In genomic region chr5:31583261-31583660, GRCm38 (mm10) we compare ENCODE assay signal across 29 mouse cellular contexts. TPM values are rescaled to one million over a fixed set of nuclear protein-coding genes. Genes with fewer than 3 reads are reported as not detected.
DNase-seq lines count a peak whose midpoint lies in the region; ATAC-seq lines count a peak whose summit lies in the region.
"Had no signal": no experiment of that assay in that cellular context is flagged by ENCODE, and none has a peak within 500 bp of the region (broad histone marks: within the 10 kb centered on the region; RNA-seq: fewer than 3 reads in every experiment).

No protein-coding gene starts in this region.

- DNase-seq in kidney, adult 18-20 months, result peak; percentile 71
- DNase-seq in kidney, postnatal 14 days, result peak; percentile 87
- DNase-seq in left cerebral cortex, postnatal 36 days (ENCODE audit: low spot score in 2 of 2), result no peak
- no peak for DNase-seq in forebrain, embryonic 10.5 days (ENCODE audit: extremely low spot score, low spot score)
- DNase-seq in heart, adult 8-10 months (ENCODE audit: low spot score), result no peak
- DNase-seq: adrenal gland, postnatal 10 days; B cell, adult 2 months; cerebellum, adult 8-10 months; cerebellum, postnatal 36 days; embryo, embryonic 11 days; gastrocnemius, postnatal 10 days; heart, postnatal 4 days; liver, embryonic 13.5 days; lung, adult 18-20 months; lung, postnatal 4 days; midbrain, embryonic 14.5 days; retina, postnatal 1 day; right cerebral cortex, postnatal 14 days; thymus, postnatal 4 days had no signal

- WGBS in kidney, embryonic 14.5 days, result 14% methylated on average over 2 of the region's 2 CpGs
- 82% methylated on average over 2 of the region's 2 CpGs for WGBS in forebrain, embryonic 10.5 days

- no peaks in the 10 kb centered on the region; the same call in 1 of the 2 replicates for H3K9me3 ChIP-seq in kidney, embryonic 14.5 days (ENCODE audit: control insufficient read depth, low read length)
- peaks cover 4% of the 10 kb centered on the region; the same call in 1 of the 2 replicates for H3K9me3 ChIP-seq in forebrain, embryonic 10.5 days
- H3K9me3 ChIP-seq: embryonic facial prominence, embryonic 12.5 days; hindbrain, embryonic 13.5 days; limb, embryonic 10.5 days; limb, embryonic 15.5 days; liver, embryonic 13.5 days; neural tube, embryonic 15.5 days had no signal

- no peak overlapping the region for H3K4me2 ChIP-seq in kidney, embryonic 14.5 days (replicated peaks; ENCODE audit: low read depth, low read length)
- H3K4me2 ChIP-seq: embryonic facial prominence, embryonic 12.5 days; hindbrain, embryonic 13.5 days; limb, embryonic 15.5 days; liver, embryonic 13.5 days; neural tube, embryonic 15.5 days had no signal

- H3K27me3 ChIP-seq in kidney, embryonic 14.5 days (ENCODE audit: control insufficient read depth, insufficient read depth, low read length), result no peaks in the 10 kb centered on the region
- H3K27me3 ChIP-seq in forebrain, embryonic 10.5 days (ENCODE audit: poor library complexity, severe bottlenecking), result no peaks in the 10 kb centered on the region
- H3K27me3 ChIP-seq: embryonic facial prominence, embryonic 12.5 days; hindbrain, embryonic 13.5 days; limb, embryonic 15.5 days; liver, embryonic 13.5 days; neural tube, embryonic 15.5 days had no signal

- intact Hi-C loops in left cerebral cortex, postnatal 36 days (cut with DNase I), result no loop called here

- peak overlapping the region; percentile 94 for H3K27ac ChIP-seq in kidney, embryonic 14.5 days (ENCODE audit: low read depth, low read length)
- H3K27ac ChIP-seq in forebrain, embryonic 10.5 days, result no peak overlapping the region
- H3K27ac ChIP-seq: embryonic facial prominence, embryonic 12.5 days; heart, embryonic 10.5 days; hindbrain, embryonic 13.5 days; limb, embryonic 10.5 days; limb, embryonic 15.5 days; liver, embryonic 13.5 days; neural tube, embryonic 15.5 days had no signal

- peak; percentile 89 for ATAC-seq in kidney, embryonic 14.5 days (ENCODE audit: low FRiP score, low TSS enrichment)
- ATAC-seq: forebrain, embryonic 16.5 days; intestine, embryonic 16.5 days; lung, postnatal 0 days had no signal

- peaks cover 9% of the 10 kb centered on the region; the same call in 1 of the 2 replicates for H3K4me1 ChIP-seq in kidney, embryonic 14.5 days (ENCODE audit: control insufficient read depth, insufficient read depth, low read length)
- H3K4me1 ChIP-seq in forebrain, embryonic 10.5 days, result peaks cover 16% of the 10 kb centered on the region
- H3K4me1 ChIP-seq: embryonic facial prominence, embryonic 12.5 days; hindbrain, embryonic 13.5 days; limb, embryonic 15.5 days; liver, embryonic 13.5 days; neural tube, embryonic 15.5 days had no signal

- H3K9ac ChIP-seq in kidney, embryonic 14.5 days (ENCODE audit: low read depth, low read length), result no peak overlapping the region
- H3K9ac ChIP-seq: embryonic facial prominence, embryonic 12.5 days; hindbrain, embryonic 13.5 days; limb, embryonic 15.5 days; liver, embryonic 13.5 days; neural tube, embryonic 15.5 days had no signal

- no peaks in the 10 kb centered on the region for H3K36me3 ChIP-seq in kidney, embryonic 14.5 days (ENCODE audit: control insufficient read depth, insufficient read depth, low read length)
- no peaks in the 10 kb centered on the region for H3K36me3 ChIP-seq in forebrain, embryonic 10.5 days (replicated peaks)
- H3K36me3 ChIP-seq: embryonic facial prominence, embryonic 12.5 days; heart, embryonic 10.5 days; hindbrain, embryonic 13.5 days; limb, embryonic 10.5 days; limb, embryonic 15.5 days; liver, embryonic 13.5 days; neural tube, embryonic 15.5 days had no signal

- H3K4me3 ChIP-seq in kidney, embryonic 14.5 days (ENCODE audit: low read length), result no peak overlapping the region
- no peak overlapping the region for H3K4me3 ChIP-seq in forebrain, embryonic 10.5 days
- H3K4me3 ChIP-seq: embryonic facial prominence, embryonic 12.5 days; heart, embryonic 10.5 days; hindbrain, embryonic 13.5 days; limb, embryonic 10.5 days; limb, embryonic 15.5 days; liver, embryonic 13.5 days; neural tube, embryonic 15.5 days had no signal

RNA-seq across cellular contexts. Expression of gene Mrpl33, which starts 13.5 kb away (rescaled TPM):
- polyA plus RNA-seq in kidney, embryonic 14.5 days (2014; fragmentation: Nextera tagmentation; extraction: Ambion mirVana), result 253 and 349 TPM in 2 replicates
- total RNA-seq in left cerebral cortex, postnatal 36 days (2021), result 10 to 100 TPM; 82.6 to 94.8 TPM
- 238 and 242 TPM in 2 replicates for polyA plus RNA-seq in forebrain, embryonic 10.5 days (2016; fragmentation: Nextera tagmentation; extraction: Ambion mirVana)
- total RNA-seq in heart, adult 8-10 months (2022), result 100 to 1,000 TPM; 306 to 352 (median 322) TPM

RNA-seq across cellular contexts. Expression of gene Supt7l, which starts 55.7 kb away (rescaled TPM):
- polyA plus RNA-seq in kidney, embryonic 14.5 days (2014; fragmentation: Nextera tagmentation; extraction: Ambion mirVana), result 18.5 and 23.8 TPM in 2 replicates
- total RNA-seq in left cerebral cortex, postnatal 36 days (2021), result 10 to 100 TPM; 17.7 to 17.9 TPM
- polyA plus RNA-seq in forebrain, embryonic 10.5 days (2016; fragmentation: Nextera tagmentation; extraction: Ambion mirVana), result 25.1 and 25.5 TPM in 2 replicates
- 10 to 100 TPM; 12.8 to 13.8 (median 12.9) TPM for total RNA-seq in heart, adult 8-10 months (2022)

RNA-seq across cellular contexts. Expression of gene Slc4a1ap, which starts 56.5 kb away (rescaled TPM):
- 31.1 and 31.2 TPM in 2 replicates for polyA plus RNA-seq in kidney, embryonic 14.5 days (2014; fragmentation: Nextera tagmentation; extraction: Ambion mirVana)
- 10 to 100 TPM; 47.6 to 55.1 TPM for total RNA-seq in left cerebral cortex, postnatal 36 days (2021)
- polyA plus RNA-seq in forebrain, embryonic 10.5 days (2016; fragmentation: Nextera tagmentation; extraction: Ambion mirVana), result 29.0 and 29.2 TPM in 2 replicates
- total RNA-seq in heart, adult 8-10 months (2022), result 10 to 100 TPM; 20.2 to 24.4 (median 23.1) TPM

Comparison
In these comparisons a context has a peak if more than half of its experiments do, and no peak if none do; other contexts are left out.
1. DNase-seq: peak in kidney, adult 18-20 months (single experiment) and kidney, postnatal 14 days (single experiment); none in left cerebral cortex, postnatal 36 days (0 of 2), forebrain, embryonic 10.5 days (single experiment) and heart, adult 8-10 months (single experiment).